Mouse (Mus musculus) neural tube, embryonic 11.5 days (tissue): Measurements from ENCODE around the gene Islr. TPM values are rescaled to one million over a fixed set of nuclear protein-coding genes. Genes with fewer than 3 reads are reported as not detected.
A peak's percentile ranks its signal among the peaks of the same experiment; 100 is the strongest.

Source experiments
- ATAC-seq: fragments of 200-750 bp; cut with Nextera tagmentation; 2 replicates; pipeline ENCODE4 v1.8.0; 2017; ENCODE audit warnings: moderate number of reproducible peaks, mild to moderate bottlenecking, moderate TSS enrichment, moderate library complexity; ENCODE audit not compliant: insufficient read depth, low FRiP score, low TSS enrichment
- DNase-seq: peaks from one replicate; pipeline ENCODE4 v3.0.0-alpha.2; 2015; ENCODE audit warnings: low spot score
- H3K27ac ChIP-seq: fragments of 300-500 bp; sonication (generic); 2 replicates; pipeline ENCODE4 v1.5.1; 2014; ENCODE audit warnings: low read depth, mild to moderate bottlenecking, low read length
- H3K27me3 ChIP-seq: fragments of 300-500 bp; sonication (generic); 2 replicates; pipeline ENCODE4 v1.6.1; 2014; ENCODE audit warnings: mild to moderate bottlenecking, low read length, mixed read lengths; ENCODE audit not compliant: control insufficient read depth, insufficient read depth
- H3K36me3 ChIP-seq: fragments of 300-500 bp; sonication (generic); 2 replicates; pipeline ENCODE4 v1.6.1; 2014; ENCODE audit warnings: mild to moderate bottlenecking, low read length, moderate library complexity, mixed read lengths; ENCODE audit not compliant: control insufficient read depth, insufficient read depth
- H3K4me1 ChIP-seq: fragments of 300-500 bp; sonication (generic); 2 replicates; pipeline ENCODE4 v1.6.1; 2014; ENCODE audit warnings: low read length, mixed read lengths; ENCODE audit not compliant: control insufficient read depth, insufficient read depth
- H3K4me2 ChIP-seq: fragments of 300-500 bp; sonication (generic); 2 replicates; pipeline ENCODE4 v1.6.1; 2014; ENCODE audit warnings: low read depth, mild to moderate bottlenecking, moderate library complexity
- H3K4me3 ChIP-seq: fragments of 300-500 bp; sonication (generic); 2 replicates; pipeline ENCODE4 v1.5.1; 2014; ENCODE audit warnings: low read depth, low read length
- H3K9ac ChIP-seq: fragments of 300-500 bp; sonication (generic); 2 replicates; pipeline ENCODE4 v1.6.1; 2014; ENCODE audit warnings: mild to moderate bottlenecking, low read length
- H3K9me3 ChIP-seq: fragments of 300-500 bp; sonication (generic); 2 replicates; pipeline ENCODE4 v1.6.1; 2016; ENCODE audit warnings: low read length; ENCODE audit not compliant: control insufficient read depth
- WGBS: fragments of 180-500 bp; shearing (Covaris S2); extraction: QIAGEN DNeasy Blood & Tissue Kit; methylation state at CpG from one replicate; pipeline ENCODE4 v1.1.7; 2014; 5-methylcytosine and 5-hydroxymethylcytosine counted together
- polyA plus RNA-seq: library from polyadenylated mRNA; unstranded; fragments of >200 nt; fragmentation: Nextera tagmentation; extraction: Ambion mirVana; gene quantifications from 2 replicates; pipeline ENCODE4 v1.2.1, GENCODE M21; 2014

Gene Islr
- polyA plus RNA-seq, 1 experiment from 2014 or later, result 31.2 TPM

DNA sequence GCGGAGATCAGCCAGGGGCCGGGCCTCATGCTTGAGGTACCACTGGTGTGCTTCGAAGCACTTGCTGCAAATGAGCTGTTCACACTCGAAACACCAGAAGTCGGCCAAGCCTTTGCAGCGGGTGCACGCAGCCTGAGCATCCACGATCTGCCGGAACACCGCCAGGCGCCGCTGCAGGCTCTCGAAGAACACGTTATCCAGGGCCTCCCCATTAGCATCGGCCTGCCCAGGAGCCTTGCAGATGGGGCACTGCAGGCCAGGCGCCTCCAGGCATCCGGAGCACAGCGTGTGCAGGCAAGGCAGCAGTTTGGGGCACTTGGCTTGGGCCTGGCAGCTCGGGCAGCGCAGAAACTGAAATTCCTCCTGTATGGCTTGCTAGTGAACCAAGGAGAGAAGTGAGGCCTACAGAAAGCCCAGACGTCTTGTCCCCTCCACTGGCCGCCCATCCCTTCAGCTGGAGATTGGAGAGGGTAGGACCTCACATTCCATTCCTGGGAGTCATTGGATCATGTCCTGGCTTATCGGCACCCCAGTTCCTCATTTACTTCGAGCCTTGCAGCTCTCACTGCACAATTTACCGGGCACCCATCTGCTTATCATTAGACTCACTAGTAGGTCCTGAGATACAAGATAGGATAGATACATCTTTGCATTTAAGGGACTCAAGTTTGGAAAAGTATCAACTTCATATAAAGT is 43.1 kb upstream of the Islr start:
- peaks cover 14% of the 10 kb centered on the region; the same call in 1 of the 2 replicates for H3K4me1 ChIP-seq
- H3K27me3 ChIP-seq, result no peaks in the 10 kb centered on the region
- H3K4me3 ChIP-seq, result 0 out of 2 replicates have a peak overlapping the region, but pooled peaks have one; percentile 2
- DNase-seq (peak; percentile 88), ATAC-seq (no peak)
- WGBS, result 13% methylated on average over 25 of the region's 25 CpGs
- no peaks in the 10 kb centered on the region for H3K9me3 ChIP-seq
- no peaks in the 10 kb centered on the region for H3K36me3 ChIP-seq
- H3K27ac ChIP-seq, result no peak overlapping the region
- peak overlapping the region; percentile 39 for H3K4me2 ChIP-seq
- H3K9ac ChIP-seq, result peak overlapping the region; percentile 46

DNA sequence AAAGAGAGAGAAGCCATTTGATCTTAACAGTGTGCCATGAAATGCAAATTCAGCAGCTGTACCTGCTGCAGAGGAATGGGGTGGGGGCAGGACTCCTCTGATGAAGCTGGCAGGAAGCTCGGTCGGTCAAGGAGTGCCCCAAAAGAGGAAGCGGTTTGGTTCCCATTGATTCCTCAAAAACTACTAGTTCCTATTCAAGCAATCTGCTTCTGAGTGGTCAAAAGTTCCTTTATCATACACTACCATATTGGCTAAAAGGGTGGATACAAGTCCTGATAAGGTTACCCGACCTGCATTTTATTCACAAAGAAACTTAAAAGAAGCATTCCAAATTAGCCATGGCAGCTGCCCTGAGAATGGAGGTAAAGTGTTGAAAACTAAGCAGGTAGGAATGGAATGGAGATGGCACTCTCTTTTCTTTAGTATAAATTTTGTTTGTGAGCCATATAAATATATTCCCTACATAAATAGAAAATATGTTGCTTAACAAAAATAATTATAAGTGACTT is 42.0 kb upstream of the Islr start:
- no peak for DNase-seq

DNA sequence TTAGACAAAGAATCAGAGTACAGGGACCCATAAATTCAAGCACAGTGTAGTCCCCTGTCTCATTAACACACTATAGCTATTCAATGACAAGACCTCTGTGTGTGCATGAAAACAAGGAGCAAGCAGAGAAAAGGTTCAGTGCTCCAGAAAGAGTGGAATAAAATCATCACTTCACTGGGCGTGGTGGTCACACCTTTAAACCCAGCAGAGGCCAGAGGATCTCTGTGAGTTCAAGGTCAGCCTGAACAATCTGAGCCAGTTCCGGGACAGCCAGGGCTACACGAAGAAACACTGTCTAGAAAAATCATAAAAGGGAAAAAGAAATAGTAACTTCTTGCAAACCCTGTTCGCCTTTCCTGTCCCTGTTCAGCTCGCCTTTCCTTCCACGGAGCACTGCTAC is 39.6 kb upstream of the Islr start:
- no peak overlapping the region for H3K9ac ChIP-seq
- peaks cover 11% of the 10 kb centered on the region; the same call in 1 of the 2 replicates for H3K4me1 ChIP-seq
- 86% methylated on average over 6 of the region's 6 CpGs for WGBS
- DNase-seq (no peak), ATAC-seq (no peak)
- H3K4me2 ChIP-seq, result no peak overlapping the region
- no peaks in the 10 kb centered on the region for H3K27me3 ChIP-seq
- no peak overlapping the region for H3K27ac ChIP-seq
- H3K4me3 ChIP-seq, result no peak overlapping the region
- no peaks in the 10 kb centered on the region for H3K9me3 ChIP-seq
- no peaks in the 10 kb centered on the region for H3K36me3 ChIP-seq

More for the DNA sequence above, 42.0 kb upstream of the Islr start:
- no peak for ATAC-seq
- H3K4me2 ChIP-seq, result no peak overlapping the region
- H3K9me3 ChIP-seq, result no peaks in the 10 kb centered on the region
- H3K36me3 ChIP-seq, result no peaks in the 10 kb centered on the region
- H3K9ac ChIP-seq, result no peak overlapping the region
- no peaks in the 10 kb centered on the region for H3K27me3 ChIP-seq
- WGBS, result 52% methylated on average over 4 of the region's 4 CpGs
- H3K27ac ChIP-seq, result no peak overlapping the region
- H3K4me3 ChIP-seq, result no peak overlapping the region
- H3K4me1 ChIP-seq, result peaks cover 14% of the 10 kb centered on the region; the same call in 1 of the 2 replicates

DNA sequence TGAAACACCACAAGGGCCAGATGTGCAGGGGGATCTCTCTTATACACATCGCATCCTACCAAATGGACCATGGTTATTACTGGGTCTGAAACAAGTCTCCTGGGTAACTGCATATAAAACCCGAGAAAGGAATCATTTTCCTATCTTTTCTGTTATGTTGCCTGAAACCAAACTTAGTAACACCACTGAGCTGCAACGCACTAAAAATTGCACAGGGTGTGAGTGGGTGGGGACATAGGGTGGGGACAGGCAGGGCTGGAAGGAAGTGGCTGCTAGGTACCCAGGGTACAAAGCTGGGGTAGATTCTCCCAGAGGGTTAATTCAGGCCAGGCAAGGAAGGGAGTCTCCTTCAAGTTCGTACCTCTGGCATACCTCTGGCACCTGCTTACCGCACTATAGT is 38.6 kb upstream of the Islr start:
- no peak overlapping the region for H3K4me2 ChIP-seq
- 85% methylated on average over 5 of the region's 5 CpGs for WGBS
- DNase-seq, result no peak
- no peak overlapping the region for H3K9ac ChIP-seq
- no peaks in the 10 kb centered on the region for H3K9me3 ChIP-seq
- no peak overlapping the region for H3K27ac ChIP-seq
- H3K4me3 ChIP-seq, result no peak overlapping the region
- no peaks in the 10 kb centered on the region for H3K36me3 ChIP-seq
- ATAC-seq, result no peak
- H3K27me3 ChIP-seq, result no peaks in the 10 kb centered on the region
- peaks cover 11% of the 10 kb centered on the region; the same call in 1 of the 2 replicates for H3K4me1 ChIP-seq

DNA sequence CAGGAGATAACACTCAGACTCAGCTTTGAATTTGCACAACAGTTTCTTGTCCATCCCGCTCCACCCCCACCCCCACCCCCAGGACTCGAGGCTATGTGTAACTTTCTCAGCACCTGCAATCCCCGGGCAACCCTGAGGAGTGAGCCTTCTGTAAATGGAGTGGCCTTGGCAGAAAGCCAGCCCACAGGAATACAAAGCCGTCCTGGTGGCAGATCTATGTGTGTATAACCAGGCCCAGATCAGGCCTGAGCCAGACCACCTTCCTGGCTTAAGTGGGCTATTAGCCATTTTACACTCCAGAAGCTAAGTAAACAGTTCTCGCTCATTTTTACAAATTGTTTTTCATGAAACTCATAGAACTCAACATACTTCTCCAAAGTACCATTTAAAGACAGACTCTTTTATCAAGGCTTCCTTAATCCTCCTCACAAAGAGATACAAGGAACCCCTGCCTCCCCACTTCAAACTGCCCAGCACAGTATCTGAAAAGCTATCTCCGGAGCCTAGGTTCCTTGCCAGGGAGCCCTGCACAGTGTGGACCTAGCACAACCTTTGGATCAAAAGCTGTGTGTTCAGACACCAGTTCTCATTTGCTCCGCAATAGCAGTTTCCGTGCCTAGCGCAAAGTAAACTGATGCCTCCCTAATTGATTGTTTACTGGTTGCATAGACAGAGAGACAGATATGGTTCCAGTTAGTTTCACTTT is 37.8 kb upstream of the Islr start:
- 64% methylated on average over 9 of the region's 9 CpGs for WGBS
- Histone ChIP-seq H3K36me3 (no peaks in the 10 kb centered on the region), H3K4me2 (no peak overlapping the region), H3K9me3 (no peaks in the 10 kb centered on the region), H3K4me1 (0 out of 2 replicates have a peak, but pooled peaks cover 5% of the 10 kb centered on the region), H3K27ac (no peak overlapping the region), H3K4me3 (no peak overlapping the region), H3K27me3 (no peaks in the 10 kb centered on the region), H3K9ac (no peak overlapping the region)
- no peak for ATAC-seq
- DNase-seq, result peak; percentile 30

DNA sequence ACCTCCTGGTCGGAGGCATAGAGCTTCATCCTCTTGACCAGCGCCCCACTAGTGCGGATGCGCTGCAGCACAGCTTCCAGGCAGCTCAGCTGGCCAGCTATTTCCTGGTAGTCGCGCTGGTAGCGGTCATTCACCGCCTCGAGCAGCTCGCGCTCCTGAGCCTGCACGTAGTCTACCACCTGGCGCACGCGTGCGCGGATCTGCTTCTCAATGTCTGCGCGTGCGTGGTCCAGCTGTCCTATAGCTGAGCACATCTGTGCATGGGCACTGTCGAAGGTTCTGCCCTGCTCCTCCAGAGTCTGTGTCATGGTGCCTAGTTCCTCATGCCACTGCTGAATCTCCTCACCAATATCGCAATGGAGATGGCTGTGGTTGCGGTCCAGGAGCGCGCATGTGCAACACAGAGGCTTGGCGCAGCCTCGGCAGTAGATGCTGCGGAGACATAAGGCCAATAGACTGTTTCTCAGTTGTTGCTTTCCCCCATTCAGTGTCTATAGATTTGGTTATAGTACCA is 30.5 kb upstream of the Islr start:
- H3K27ac ChIP-seq, result no peak overlapping the region
- no peak overlapping the region for H3K9ac ChIP-seq
- peaks cover 5% of the 10 kb centered on the region; the same call in 1 of the 2 replicates for H3K36me3 ChIP-seq
- ATAC-seq, result no peak
- H3K4me3 ChIP-seq, result no peak overlapping the region
- H3K9me3 ChIP-seq, result no peaks in the 10 kb centered on the region
- no peaks in the 10 kb centered on the region for H3K27me3 ChIP-seq
- no peaks in the 10 kb centered on the region for H3K4me1 ChIP-seq
- no peak for DNase-seq
- no peak overlapping the region for H3K4me2 ChIP-seq
- 96% methylated on average over 28 of the region's 28 CpGs for WGBS

DNA sequence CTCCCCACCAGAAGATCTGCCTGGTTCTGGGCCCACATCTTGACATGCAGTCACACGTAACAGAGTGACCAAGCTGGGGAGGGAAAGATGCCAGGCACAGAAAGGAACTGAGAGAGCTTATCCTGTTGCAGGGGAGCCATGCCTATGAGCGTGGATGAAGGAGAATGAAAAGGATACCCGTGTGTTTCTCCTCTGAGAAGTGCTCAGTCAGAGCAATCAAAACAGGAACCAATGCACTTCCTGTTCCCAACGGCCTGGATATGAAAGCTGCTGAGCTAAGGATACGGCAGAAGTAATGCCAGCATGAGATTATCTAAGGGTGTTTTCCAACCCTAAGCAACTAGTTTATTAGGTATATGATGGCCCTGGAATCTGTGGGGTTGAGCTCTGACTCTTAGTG is 28.3 kb upstream of the Islr start:
- Histone ChIP-seq H3K36me3 (peaks cover 11% of the 10 kb centered on the region), H3K27me3 (no peaks in the 10 kb centered on the region), H3K4me1 (no peaks in the 10 kb centered on the region), H3K4me3 (no peak overlapping the region), H3K9me3 (no peaks in the 10 kb centered on the region), H3K9ac (no peak overlapping the region), H3K4me2 (no peak overlapping the region), H3K27ac (no peak overlapping the region)
- 76% methylated on average over 5 of the region's 5 CpGs for WGBS
- DNase-seq, result no peak
- ATAC-seq, result no peak

DNA sequence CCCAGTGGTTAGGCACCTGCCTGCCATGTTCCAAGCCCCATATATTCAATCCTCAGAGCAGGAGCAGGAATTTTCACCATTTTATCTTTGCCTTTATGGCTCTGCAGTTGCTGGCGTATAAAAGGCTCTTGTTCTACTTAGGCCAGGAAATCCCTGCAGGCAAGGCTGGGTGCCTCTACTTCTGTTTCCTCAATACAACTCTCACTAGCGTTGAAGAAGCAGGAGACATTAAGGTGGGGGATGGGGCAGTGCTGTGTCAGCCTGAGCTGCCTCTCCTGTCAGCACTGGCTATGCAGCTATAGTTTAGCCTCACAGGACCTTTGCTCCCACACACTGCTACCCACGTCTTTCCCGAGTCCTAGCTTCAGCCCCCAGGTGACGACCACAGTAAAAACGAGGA is 27.6 kb upstream of the Islr start:
- Histone ChIP-seq H3K27me3 (no peaks in the 10 kb centered on the region), H3K4me2 (no peak overlapping the region), H3K27ac (no peak overlapping the region), H3K4me1 (no peaks in the 10 kb centered on the region), H3K9me3 (no peaks in the 10 kb centered on the region), H3K4me3 (no peak overlapping the region), H3K9ac (no peak overlapping the region), H3K36me3 (peaks cover 11% of the 10 kb centered on the region)
- no peak for DNase-seq
- no peak for ATAC-seq
- 71% methylated on average over 6 of the region's 6 CpGs for WGBS
